Mouse (Mus musculus) thymus, adult 2 months (tissue): ENCODE measurements around the gene Cd164.

Source experiments
- CTCF ChIP-seq: fragments of 200-500 bp; IDR thresholded peaks from 2 replicates; pipeline ENCODE4 v1.5.1; 2012; ENCODE audit warnings: mild to moderate bottlenecking, control low read depth, low read length, moderate library complexity, borderline replicate concordance; ENCODE audit not compliant: control insufficient read depth, poor library complexity, insufficient read depth; ENCODE audit errors: extremely low read depth
- POLR2A ChIP-seq: fragments of 200-500 bp; IDR thresholded peaks from 2 replicates; pipeline ENCODE4 v1.6.1; 2012; ENCODE audit warnings: mild to moderate bottlenecking, low read length, control low read depth, moderate library complexity; ENCODE audit not compliant: control insufficient read depth, poor library complexity, insufficient read depth; ENCODE audit errors: extremely low read depth

GRCm38 (mm10) chr10:41545224-41545755 lies 26.1 kb downstream of the Cd164 start:
- TF ChIP-seq CTCF (no peak), POLR2A (no peak)
